Mouse (Mus musculus): ENCODE results near the gene Nt5c2.
"Not testable (repeated sequence)": the region's sequence is repeated elsewhere in the genome, so short reads cannot be mapped to it uniquely, and the experiment has no call there.

Nt5c2 gene

DNA sequence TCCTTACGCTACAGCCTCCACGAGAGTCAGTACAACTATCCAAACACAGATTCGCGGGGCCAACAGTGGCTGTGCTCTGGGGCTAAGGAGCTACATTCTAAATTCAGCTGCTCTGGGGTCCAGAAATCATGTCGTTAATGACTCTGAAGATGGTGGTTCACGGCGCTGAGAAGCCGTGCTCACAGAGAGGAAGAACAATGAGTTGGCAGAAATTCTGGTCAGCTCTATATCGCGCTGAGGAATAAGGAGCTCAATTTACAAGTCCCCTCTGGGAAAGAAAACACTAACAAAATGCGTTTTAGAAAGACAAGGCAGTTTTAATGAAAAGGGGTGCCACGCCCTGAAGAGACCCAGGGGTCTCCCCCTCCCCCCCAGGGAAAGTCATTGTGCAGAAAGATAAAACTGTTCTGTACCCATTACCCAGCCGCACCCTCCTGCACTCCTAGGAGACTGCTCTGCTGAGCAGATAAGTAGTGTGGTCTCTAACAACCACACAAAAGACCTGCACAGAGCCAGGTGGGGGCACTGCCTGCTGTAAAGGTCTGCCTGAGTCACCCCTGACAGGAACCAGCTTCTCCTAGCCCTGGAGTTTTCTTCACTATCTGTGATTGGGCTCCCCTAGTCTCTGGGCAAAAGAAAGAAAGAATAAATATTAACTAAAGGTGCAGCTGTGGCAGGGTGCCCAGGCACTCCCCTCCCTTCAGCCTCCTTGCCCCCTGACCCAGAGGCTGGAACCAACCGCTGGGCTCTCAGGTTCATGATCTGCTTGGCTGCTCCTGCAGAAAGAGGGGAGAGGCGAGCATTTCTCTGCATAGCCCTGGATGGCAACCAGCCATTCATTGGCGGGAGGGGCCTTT, 26.5 kb downstream of the Nt5c2 start:
- DNase-seq (ENCODE audit: low spot score), result peak; percentile 63

DNA sequence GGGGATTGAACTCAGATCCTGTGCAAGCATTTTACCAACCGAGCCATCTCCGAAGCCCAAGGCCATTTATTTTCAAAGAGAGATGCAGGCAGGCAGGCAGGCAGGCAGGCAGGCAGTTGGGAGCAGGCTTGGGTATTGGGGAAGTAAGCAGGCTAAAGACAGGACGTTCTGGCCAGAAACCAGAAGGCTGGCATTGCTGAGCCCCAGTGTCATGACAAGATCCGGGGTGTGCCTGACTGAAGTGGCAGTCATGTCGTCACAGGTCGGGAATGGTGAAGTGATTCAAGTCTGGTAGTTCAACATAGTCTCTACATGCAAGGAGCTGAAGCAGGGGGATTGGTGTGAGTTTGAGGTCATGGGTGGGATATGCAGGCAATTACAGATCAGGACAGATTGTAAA, 27.3 kb downstream of the Nt5c2 start:
- DNase-seq (ENCODE audit: low spot score), result peak; percentile 71

DNA sequence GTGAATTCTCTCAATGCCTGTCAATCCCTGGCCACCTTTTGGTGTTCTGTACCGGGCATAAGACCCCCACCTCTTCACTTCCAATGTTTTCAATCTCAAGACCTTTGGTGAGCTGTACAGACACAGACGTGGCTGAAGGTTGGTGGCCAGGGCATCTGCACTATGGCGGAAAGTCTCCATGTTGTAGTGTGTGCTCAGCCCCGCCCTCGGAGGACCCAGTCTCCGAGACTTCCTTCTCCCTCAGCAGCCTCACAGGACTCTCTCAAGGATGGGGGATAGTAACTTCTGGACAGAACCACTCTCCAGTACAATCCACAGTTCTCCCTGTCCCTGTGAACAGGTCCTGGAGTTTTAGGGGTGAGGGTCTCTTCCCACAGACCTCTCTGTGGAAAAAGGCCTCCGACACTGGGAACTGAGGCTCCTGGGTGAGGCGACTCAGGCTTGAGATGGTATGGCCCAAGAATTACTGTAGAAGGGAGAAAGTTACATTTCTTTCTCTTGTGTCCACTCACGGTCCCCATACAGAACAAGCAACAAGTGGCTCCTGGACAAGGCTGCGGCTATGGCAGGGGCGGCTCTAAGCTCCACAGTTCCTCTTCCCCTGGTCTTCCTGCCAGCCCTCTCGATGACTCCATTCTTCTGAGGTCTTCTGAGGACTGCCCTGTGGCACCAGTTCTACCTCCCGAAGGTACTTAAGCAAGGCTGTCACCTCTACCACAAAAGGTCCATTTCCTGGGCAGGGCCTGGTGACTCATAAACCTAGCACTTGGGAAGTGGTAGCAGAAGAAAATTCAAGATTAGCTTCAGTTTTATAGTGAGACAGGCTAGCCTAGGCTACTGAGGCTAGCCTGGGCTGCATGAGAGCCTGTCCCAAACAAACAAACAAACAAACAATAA, 30.0 kb downstream of the Nt5c2 start:
- DNase-seq (ENCODE audit: low spot score), result peak; percentile 72

DNA sequence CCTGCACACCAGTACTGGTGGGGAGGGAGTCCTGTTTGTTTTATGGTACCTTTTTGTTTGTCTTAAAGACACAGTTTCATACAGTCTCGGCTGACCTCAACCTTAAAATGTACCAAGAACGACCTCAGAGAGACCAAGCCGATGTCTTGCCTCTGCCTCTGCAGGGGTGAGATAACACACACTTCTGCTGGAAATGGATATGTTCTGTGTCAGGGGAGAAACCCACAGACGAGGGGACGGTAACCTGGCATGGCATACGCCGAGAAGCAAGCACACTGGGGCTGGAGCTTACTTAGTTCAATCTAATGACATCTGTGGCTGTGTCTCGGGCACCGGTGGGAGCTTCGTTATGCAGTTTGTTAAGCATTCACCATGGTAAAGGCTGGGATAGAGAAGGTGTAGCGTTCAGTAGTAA, 31.0 kb downstream of the Nt5c2 start:
- no peak for DNase-seq (ENCODE audit: low spot score)

DNA sequence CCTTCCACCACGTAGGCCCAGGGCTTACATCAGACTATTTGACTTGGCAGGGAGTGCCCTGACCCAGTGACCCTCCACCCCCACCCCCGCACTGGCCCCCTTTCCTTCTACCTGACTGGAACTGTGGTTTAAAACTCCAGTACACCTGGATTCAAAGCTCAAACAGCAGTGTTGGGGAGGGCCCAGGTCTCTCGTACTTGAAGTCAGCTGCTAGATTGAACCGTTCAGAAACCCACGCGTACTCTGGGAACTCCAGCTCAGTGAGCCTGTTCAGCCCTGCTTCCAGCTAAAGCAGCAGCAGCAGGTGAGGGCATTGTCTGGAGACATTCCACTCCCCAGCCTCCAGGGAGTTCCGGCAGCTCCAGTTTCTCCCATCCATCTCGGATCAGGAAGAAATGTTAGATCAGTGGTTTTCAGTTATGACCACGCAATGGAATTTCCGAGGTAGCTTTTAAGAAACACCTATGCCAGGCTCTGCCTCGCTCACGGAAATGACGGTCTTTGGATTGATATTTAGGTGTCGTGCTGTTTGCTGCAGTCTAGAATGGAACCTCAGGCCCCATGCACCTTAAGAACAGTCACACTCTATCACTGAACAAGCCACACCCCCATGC, 31.5 kb downstream of the Nt5c2 start:
- no peak for DNase-seq (ENCODE audit: low spot score)

DNA sequence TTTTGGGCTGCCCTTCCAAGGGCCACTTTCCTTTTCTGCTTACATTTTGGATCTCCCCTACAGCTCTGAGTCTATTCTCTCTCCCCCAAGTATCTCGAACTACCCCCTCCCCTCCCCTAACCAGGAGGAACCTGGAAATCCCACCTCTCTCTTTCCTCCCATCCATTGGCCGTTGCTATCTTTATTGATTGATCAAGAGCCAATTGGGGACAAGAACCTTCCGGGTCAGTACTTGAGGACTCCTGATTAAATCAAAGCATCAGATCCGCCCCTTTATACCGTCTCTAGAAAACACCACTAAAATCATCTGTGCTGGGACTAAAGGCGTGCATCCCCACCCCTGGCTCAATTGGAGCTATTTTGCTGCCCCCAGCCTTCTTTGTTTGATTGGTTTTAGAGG, 33.5 kb downstream of the Nt5c2 start:
- no peak for DNase-seq (ENCODE audit: low spot score)

DNA sequence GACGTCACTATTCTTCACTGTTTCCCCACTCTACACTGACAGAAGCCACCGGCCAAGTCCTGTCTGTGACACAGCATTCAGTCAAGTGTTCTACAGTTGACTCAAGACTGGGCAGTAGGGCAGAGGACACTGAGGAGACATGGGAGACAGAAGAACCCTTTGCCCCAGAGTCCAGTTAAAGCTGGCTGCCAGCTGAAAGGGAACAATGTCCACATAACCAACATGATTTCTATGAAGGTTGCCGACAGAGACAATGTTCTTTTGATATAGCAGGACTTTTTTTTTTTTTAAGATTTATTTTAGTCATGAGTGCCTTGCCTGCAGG, 35.2 kb downstream of the Nt5c2 start:
- DNase-seq (ENCODE audit: low spot score), result no peak

DNA sequence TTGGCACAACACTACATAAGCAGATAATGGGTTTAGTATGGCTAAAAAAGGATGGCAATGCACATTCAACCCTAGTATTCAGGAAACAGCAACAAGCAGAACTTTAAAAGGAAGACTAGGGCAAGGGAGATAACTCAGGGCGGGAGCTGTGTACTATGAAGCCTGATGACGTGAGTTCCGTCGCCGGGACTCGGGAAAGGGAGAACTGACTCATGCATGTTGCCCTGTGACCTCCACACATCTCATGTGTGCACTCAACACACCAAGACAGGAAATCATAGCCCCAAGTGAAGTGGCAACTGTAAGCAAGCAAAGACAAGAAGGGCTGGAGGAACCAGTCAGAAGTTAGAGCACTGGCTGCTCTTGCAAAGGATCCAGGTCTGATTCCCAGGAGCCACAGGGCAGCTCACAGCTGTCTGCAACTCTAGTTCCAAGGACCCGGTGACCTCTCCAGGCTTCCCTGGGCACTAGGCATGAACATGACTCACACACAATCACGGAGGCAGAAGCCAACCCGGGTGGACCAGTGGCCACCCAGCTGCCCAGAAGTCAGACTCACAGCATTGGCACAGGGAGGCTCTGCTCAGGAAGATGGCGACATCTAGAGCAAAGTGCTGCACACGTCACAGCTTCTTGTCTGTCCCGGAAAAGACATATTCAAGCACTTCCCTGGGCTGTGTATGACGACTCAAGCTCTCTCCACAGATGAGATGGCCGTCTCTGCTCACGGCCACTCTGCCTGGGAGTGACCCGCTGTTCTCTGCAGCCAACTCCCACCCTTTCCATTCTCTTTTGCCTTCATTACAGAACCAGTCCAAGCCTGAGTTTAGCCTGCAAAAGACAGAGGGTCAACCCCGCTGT, 35.8 kb downstream of the Nt5c2 start:
- DNase-seq (ENCODE audit: low spot score), result no peak

DNA sequence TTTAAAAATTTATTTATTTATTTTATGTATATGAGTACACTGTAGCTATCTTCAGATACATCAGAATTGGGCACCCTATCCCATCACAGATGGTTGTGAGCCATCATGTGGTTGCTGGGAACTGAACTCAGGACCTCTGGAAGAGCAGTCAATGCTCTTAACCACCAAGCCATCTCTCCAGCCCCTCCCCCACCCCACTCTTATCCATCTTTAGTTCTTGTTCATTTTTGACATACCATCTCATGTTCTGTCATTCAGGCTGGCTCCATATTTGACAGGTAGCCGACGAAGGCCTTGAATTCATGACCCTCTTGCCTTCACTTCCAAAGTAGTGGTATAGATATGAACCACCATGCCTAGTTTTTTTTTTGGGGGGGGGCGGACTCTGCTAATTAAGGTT, 36.9 kb downstream of the Nt5c2 start:
- DNase-seq (ENCODE audit: low spot score), result not testable (repeated sequence)

DNA sequence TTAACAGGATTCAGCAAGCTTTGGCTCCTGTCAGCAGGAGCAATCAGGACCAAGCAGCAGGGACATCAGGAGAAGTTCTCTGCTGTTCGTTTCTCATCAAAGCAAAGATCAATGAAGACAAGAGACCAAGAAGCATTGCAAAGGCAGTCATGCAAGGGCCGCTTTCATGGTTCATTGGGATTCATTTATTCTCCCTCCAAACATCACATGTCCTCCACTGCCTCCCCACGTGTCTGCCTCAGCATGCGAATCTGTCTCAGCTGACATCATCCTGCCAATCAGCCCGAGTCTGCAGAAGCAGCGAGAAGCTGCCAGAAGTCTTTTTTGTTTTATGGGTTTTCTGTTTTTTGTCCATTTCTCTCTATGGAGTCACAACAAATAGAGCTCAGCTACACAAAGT, 37.5 kb downstream of the Nt5c2 start:
- DNase-seq (ENCODE audit: low spot score), result no peak

DNA sequence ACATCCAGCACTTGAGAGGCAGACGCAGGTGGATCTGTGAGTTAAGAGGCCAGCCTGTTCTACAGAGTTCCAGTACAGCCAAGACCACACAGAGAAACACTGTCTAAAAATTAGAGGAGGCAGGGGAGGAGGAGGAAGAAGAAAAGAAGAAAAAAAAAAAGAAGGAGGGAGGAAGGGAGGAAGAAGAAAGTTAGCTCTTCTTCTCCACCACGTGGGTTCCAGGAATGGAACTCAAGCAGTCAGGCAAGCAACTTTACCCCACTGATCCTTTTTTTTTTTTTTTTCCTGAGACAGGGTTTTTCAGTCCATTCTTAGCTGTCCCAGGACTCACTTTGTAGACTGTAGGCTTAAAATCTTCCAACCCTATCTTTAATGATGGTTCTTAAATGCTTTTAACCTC, 38.2 kb downstream of the Nt5c2 start:
- no peak for DNase-seq (ENCODE audit: low spot score)

DNA sequence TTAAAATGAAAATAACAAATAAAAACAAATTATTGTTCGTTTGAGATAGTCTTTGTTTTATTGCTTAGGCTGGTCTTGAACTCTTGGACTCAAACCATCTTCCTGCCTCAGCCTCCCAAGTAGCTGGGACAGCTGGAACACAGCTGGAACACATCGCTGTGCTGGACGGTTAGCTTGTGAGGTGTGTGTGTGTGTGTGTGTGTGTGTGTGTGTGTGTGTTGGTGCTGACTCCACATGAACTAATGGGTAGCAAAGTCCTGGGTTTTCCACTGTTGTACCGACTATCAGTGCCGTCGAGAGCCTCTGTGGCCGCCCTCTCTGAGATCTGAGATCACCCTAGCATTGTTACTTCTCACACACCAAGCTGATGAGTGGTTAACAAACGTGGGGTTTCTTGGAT, 39.0 kb downstream of the Nt5c2 start:
- DNase-seq (ENCODE audit: low spot score), result no peak

DNA sequence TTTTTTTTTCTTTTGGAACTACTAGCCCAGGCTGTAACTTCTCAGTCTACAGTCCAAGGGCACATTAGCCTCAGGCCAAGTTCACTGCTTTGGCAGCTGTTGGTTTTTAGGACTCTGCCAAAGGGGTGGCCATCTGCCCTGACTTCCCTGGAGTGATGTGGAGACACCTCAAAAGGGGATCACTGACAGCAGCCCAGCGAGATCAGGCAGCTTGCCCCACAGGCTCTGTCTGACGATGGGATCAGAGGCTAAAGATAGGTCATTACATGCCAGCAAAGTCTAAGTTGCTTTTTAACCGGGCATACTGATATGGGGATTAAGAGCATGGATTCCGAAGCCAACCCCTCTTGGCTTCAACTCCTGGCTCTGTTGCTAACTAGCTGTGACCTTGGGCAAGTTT, 39.4 kb downstream of the Nt5c2 start:
- peak; percentile 63 for DNase-seq (ENCODE audit: low spot score)

DNA sequence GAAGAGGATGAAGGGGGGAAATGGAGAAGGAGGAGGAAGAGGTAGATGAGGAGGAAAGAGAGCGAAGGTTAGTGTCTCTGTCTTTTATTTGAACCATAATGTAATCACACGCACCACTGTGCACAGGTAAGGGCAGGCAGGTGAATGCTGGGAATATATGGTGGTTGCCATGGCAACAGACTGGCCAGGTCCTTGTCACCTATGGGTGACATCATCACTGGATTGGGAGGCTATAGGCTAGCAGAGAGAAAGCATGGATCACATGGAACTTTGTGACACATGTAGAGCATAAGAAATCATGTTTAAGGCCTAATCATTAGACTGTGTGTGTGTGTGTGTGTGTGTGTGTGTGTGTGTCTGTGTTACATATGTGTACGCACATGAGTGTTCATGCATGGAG, 42.8 kb downstream of the Nt5c2 start:
- no peak for DNase-seq (ENCODE audit: low spot score)

DNA sequence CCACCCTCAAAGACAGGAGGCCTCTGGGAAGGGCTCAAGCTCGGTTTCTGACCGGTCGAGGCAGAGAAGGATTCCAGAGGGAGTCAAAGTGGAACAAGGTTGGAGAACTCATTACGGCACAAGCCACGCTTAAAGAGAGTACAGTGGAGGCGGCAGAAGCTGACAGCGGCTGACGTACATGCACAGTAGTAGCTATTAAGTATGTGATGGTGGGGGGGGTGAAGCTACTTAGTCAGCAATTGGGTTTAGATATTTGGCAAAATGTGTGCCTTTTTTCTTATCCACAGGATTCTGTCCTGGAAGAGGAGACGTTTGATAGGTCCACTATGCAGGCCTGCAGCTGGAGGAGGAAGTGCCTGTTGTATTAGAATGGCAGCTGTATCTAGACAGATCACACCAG, 43.2 kb downstream of the Nt5c2 start:
- no peak for DNase-seq (ENCODE audit: low spot score)

DNA sequence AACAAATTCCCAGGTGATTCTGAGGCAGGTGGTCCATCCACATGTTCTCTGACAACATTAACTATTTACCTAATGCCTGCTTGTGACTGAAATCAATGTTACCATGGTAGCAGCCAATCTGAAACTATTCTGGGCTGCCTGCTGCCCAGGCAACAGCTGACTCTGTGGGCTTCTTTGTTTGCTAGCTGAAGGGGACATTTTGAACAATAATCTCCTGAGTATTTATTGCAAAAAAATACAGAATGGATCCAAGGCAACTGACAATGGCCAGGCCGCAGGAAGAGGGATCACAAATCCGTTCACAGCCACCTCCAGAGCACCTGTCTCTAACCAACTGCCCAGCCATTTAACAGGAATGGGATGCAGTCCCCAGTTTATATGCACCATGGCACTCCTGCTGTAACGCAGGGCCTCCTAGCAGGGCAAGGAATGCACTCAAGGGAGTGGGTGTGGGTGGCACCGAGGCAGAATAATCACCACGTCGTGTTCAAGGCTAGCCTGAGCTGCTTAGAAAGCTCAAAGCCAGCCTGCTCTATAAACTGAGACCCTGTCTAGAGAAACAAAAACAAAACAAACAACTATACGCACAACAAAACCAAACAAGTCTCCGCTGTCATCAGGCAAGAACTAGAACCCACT, 43.8 kb downstream of the Nt5c2 start:
- DNase-seq (ENCODE audit: low spot score), result no peak

DNA sequence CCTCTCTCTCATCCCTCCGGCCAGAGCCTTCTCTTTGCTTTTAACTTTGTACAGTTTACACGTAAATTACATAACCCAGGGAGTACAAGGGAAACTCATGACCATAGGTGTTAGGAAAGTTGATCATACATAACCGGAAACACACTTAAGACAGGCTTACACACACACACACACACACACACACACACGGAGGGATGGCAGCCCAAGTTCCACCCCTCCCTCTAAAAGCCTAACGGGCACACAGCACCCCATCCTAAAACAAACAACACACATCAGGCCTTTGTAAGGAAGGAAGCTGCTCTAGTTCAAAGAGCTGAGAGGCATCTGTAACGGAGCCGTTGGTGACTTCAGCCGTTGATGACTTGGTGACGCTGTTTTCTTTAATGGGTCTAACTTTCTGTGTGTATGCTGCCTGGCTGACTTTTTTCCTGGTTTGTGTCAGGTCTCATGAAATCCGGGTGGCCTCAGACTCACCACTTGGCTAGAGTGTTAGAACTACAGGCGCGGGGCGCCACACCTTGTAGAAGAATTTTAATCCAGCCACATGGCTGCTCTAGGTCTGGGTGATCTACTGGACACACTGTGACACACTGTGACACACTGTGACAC, 44.7 kb downstream of the Nt5c2 start:
- peak; percentile 59 for DNase-seq (ENCODE audit: low spot score)

DNA sequence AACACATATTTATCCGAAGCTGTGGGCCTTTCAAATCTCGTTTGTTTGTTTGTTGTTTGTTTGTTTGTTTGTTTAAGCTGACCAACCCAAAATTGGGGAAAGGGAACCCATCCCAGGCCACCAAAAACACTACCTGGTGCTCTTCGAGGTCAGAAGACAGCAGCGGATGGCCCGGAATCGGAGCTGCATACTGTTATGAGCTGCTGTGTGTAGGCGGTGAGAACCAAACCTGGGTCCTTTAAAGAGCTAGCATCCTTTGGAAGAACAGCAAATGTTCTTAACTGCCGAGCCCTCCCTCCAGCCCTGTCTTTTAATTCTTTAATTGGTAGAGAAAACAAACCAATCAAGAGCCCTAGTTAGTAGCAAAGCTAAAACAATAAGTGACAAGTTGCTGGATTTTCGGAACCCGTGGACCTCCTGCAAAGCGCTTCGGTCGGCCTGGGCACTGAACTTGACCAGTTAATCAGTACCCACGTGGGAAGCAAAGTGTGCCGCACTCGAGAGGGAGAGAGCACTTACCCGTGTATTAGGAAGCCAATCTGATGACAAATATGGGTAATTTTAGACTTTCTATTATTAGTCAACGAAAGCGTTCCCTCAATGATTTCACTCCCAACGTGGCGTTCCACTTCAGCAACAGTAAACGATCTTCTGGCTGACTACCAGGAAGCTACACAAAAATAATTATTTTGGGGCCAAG, 45.5 kb downstream of the Nt5c2 start:
- DNase-seq (ENCODE audit: low spot score), result peak; percentile 72

DNA sequence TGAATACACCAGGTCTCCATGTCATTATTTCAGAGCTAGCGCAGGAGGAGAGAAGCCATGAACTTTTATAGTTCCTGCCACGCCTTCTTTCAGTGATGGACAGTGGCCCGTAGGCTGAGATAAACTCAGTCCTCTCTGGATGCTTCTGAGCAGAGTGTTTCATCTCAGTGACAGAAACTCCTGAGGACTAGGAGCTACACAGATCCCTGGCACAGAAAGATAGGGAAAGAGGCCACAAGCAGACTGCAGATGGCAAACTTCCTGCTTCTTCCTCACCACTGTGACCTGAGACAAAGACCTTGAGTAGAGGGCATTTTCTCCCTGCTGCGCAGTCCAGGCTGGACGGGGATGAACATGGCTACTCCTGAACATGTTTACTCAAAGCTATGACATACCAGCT, 46.1 kb downstream of the Nt5c2 start:
- no peak for DNase-seq (ENCODE audit: low spot score)

DNA sequence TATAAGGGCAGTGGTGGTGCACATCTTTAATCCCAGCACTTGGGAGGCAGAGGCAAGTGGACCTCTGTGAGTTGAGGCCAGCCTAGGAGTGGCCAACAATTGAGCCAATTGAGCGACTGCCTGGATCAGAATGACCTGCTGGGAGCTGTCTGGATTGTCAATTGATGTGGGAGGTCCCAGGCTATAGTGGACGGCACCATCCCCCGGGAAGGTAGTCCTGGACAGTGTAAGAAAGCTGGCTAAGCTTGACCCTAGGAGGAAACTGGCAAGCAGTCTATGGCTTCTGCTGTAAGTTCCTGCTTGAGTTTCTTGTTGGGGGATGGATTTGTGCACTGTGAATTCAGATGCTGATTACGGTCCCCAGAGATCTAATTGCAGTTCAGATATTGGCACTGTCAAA, 47.1 kb downstream of the Nt5c2 start:
- DNase-seq (ENCODE audit: low spot score), result no peak

Measured in lung, postnatal 25 days (tissue).